ENCODE assay signal across 19 mouse cellular contexts in the genomic region with DNA sequence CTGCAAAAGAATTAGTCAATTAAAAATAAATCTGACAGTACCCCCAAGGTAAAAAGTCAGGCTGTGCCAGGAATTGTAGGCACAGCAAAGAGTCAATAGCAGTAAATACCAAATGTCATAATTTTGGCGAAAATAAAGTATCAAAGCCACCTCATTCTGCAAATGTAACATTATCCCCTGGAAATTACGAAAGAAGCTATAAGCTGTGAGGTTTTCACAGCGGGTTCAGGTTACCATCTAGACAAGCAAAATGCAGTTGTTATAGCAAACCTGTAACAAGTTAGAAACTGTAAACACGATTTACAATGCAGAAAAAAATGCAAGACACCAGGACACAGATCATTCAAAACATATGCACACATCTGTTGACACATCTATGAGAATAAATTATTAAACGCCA.
DNase-seq lines count a peak whose midpoint lies in the region; TF ChIP-seq lines count a peak whose summit lies in the region.
"Had no signal": no experiment of that assay in that cellular context is flagged by ENCODE, and none has a peak within 500 bp of the region (broad histone marks: within the 10 kb centered on the region; RNA-seq: fewer than 3 reads in every experiment).

No protein-coding gene starts in this region.

- no peak overlapping the region for H3ac ChIP-seq in C2C12 (ENCODE audit: control insufficient read depth, insufficient read length, low read depth)

- H3K79me3 ChIP-seq in C2C12 (ENCODE audit: low read depth): no peaks in the 10 kb centered on the region

- H3K36me3 ChIP-seq in C2C12 (ENCODE audit: control insufficient read depth, insufficient read depth): no peaks in the 10 kb centered on the region
- H3K36me3 ChIP-seq: embryonic facial prominence, embryonic 13.5 days; forebrain, embryonic 15.5 days had no signal

- no peak overlapping the region for H3K4me3 ChIP-seq in C2C12 (ENCODE audit: insufficient read depth, poor library complexity, severe bottlenecking)
- H3K4me3 ChIP-seq: embryonic facial prominence, embryonic 13.5 days; forebrain, embryonic 13.5 days; forebrain, embryonic 15.5 days had no signal

- TF ChIP-seq CTCF in C2C12 (IDR thresholded peaks at IDR 0.05; ENCODE audit: control insufficient read depth, insufficient read depth, insufficient read length): no peak

- DNase-seq in heart, adult 11 months: peak; percentile 35
- no peak for DNase-seq in heart, adult 9 months (ENCODE audit: low spot score in 2 of 2)
- DNase-seq in frontal cortex, postnatal 25 days (ENCODE audit: low spot score in 2 of 2): no peak
- DNase-seq in neural tube, embryonic 10.5 days (ENCODE audit: extremely low spot score, low spot score): no peak
- DNase-seq: adrenal gland, adult 8-10 months; adrenal gland, postnatal 14 days; adrenal gland, postnatal 36 days; B cell, adult 2 months; cerebellum, adult 11-12 months; cerebellum, adult 2 months; cerebellum, adult 9-10 months; cerebellum, postnatal 10 days; cerebellum, postnatal 25 days; forebrain, postnatal 0 days had no signal

- no peaks in the 10 kb centered on the region for H3K27me3 ChIP-seq in C2C12 (ENCODE audit: control insufficient read depth, insufficient read depth, insufficient read length)
- H3K27me3 ChIP-seq: embryonic facial prominence, embryonic 13.5 days; forebrain, embryonic 13.5 days; forebrain, embryonic 15.5 days; Patski had no signal

- H3K79me2 ChIP-seq in C2C12 (ENCODE audit: control insufficient read depth, insufficient read depth): no peaks in the 10 kb centered on the region

TF ChIP-seq in C2C12, 6 proteins besides CTCF, POLR2A, EP300 and RAD21:
- no peak for TF ChIP-seq USF1 (IDR thresholded peaks at IDR 0.05; ENCODE audit: low read depth)
- peak; percentile 76 for TF ChIP-seq CEBPB (IDR thresholded peaks at IDR 0.05; ENCODE audit: low read depth)
